Mouse (Mus musculus): ENCODE measurements around the gene Rbmx2. TPM values are rescaled to one million over a fixed set of nuclear protein-coding genes. Genes with fewer than 3 reads are reported as not detected.

Gene Rbmx2
- 5.8 TPM for polyA plus RNA-seq (2014; fragmentation: Illumina TruSeq; extraction: RNeasy Lipid Tissue Mini Kit (QIAGEN cat#74804); ENCODE audit: insufficient read depth, low read depth, low replicate concordance)

GRCm38 (mm10) chrX:48694864-48695371, at the start of gene Rbmx2:
Gene Rbmx2 (plus strand): TSS chrX:48695004.

GRCm38 (mm10) chrX:48674171-48674570, 20.6 kb upstream of the Rbmx2 start, which contains the start of gene Gpr119:
Gene Gpr119 (minus strand): TSS chrX:48674478.

Other genes starting within 250 kb of the Rbmx2 start
- 6.3 TPM for gene Elf4, start 231.9 kb upstream of the Rbmx2 start, polyA plus RNA-seq (2014; fragmentation: Illumina TruSeq; extraction: RNeasy Lipid Tissue Mini Kit (QIAGEN cat#74804); ENCODE audit: insufficient read depth, low read depth, low replicate concordance)
- gene Aifm1, start 181.4 kb upstream of the Rbmx2 start, polyA plus RNA-seq (2014; fragmentation: Illumina TruSeq; extraction: RNeasy Lipid Tissue Mini Kit (QIAGEN cat#74804); ENCODE audit: insufficient read depth, low read depth, low replicate concordance), result 17.2 TPM
- gene Rab33a, start 175.7 kb upstream of the Rbmx2 start, polyA plus RNA-seq (2014; fragmentation: Illumina TruSeq; extraction: RNeasy Lipid Tissue Mini Kit (QIAGEN cat#74804); ENCODE audit: insufficient read depth, low read depth, low replicate concordance), result 0.84 TPM
- 2.2 TPM for gene Zfp280c, start 100.5 kb upstream of the Rbmx2 start, polyA plus RNA-seq (2014; fragmentation: Illumina TruSeq; extraction: RNeasy Lipid Tissue Mini Kit (QIAGEN cat#74804); ENCODE audit: insufficient read depth, low read depth, low replicate concordance)
- 7.5 TPM for gene Slc25a14, start 71.6 kb upstream of the Rbmx2 start, polyA plus RNA-seq (2014; fragmentation: Illumina TruSeq; extraction: RNeasy Lipid Tissue Mini Kit (QIAGEN cat#74804); ENCODE audit: insufficient read depth, low read depth, low replicate concordance)
- gene Gpr119, start 20.5 kb upstream of the Rbmx2 start, polyA plus RNA-seq (2014; fragmentation: Illumina TruSeq; extraction: RNeasy Lipid Tissue Mini Kit (QIAGEN cat#74804); ENCODE audit: insufficient read depth, low read depth, low replicate concordance), result not detected
- not detected for gene Gm595, start 182.7 kb downstream of the Rbmx2 start, polyA plus RNA-seq (2014; fragmentation: Illumina TruSeq; extraction: RNeasy Lipid Tissue Mini Kit (QIAGEN cat#74804); ENCODE audit: insufficient read depth, low read depth, low replicate concordance)

All from lung, adult 10 weeks (tissue).